Comparison of ENCODE assay signal across 8 mouse cellular contexts in the genomic region with DNA sequence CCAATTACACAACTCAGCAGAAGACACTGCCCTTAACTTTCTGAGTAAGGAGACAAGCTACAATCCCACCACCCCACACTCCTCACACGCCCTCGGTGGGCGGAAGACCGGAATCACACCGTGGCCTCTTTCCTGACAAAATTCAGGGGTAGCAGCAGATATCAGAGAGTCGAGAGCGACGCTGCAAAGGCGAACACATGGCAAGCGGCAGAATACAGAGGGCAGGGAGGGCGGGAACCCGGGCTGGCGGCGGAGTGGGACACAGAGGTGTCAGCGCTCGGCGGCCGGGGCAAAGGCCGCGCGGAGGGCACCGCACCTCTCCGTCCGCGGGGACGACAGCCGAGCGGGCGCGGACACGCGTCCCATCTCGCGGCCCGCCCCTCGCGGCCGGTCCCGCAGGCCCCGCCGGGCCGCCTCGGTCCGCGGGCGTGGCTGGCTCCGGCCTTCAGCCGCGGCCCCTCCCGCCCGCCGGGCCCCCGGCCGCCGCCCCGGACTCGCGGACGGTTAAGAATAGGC. TPM values are rescaled to one million over a fixed set of nuclear protein-coding genes. Genes with fewer than 3 reads are reported as not detected.
DNase-seq lines count a peak whose midpoint lies in the region; ATAC-seq and TF ChIP-seq lines count a peak whose summit lies in the region.

No protein-coding gene starts in this region.

- no peaks in the 10 kb centered on the region for H3K9me3 ChIP-seq in heart, embryonic 16.5 days (replicated peaks; ENCODE audit: control insufficient read depth, low read length)
- H3K9me3 ChIP-seq in liver, embryonic 12.5 days (replicated peaks), result no peaks in the 10 kb centered on the region

- peak overlapping the region; percentile 85 for H3K9ac ChIP-seq in heart, embryonic 16.5 days (ENCODE audit: low read length)
- peak overlapping the region; percentile 93 for H3K9ac ChIP-seq in liver, embryonic 12.5 days

- no peak for TF ChIP-seq POLR2A in myocyte (IDR thresholded peaks at IDR 0.05; ENCODE audit: insufficient read length, low read depth)

- peak; percentile 57 for ATAC-seq in heart, embryonic 16.5 days (replicated peaks; ENCODE audit: extremely low read depth, insufficient read depth, low FRiP score)
- peak; percentile 78 for ATAC-seq in liver, embryonic 12.5 days

- peak overlapping the region; percentile 74 for H3K4me3 ChIP-seq in heart, embryonic 16.5 days (ENCODE audit: low read length)
- peak overlapping the region; percentile 94 for H3K4me3 ChIP-seq in liver, embryonic 12.5 days
- peak overlapping the region; percentile 46 for H3K4me3 ChIP-seq in myocyte

- H3K27ac ChIP-seq in heart, embryonic 16.5 days (ENCODE audit: low read length), result peak overlapping the region; percentile 80
- H3K27ac ChIP-seq in liver, embryonic 12.5 days, result peak overlapping the region; percentile 97

- peak; percentile 47 for DNase-seq in adrenal gland, postnatal 10 days
- no peak for DNase-seq in adrenal gland, adult 8-10 months
- peak; percentile 18 for DNase-seq in urinary bladder, postnatal 14 days (ENCODE audit: low spot score)
- DNase-seq in urinary bladder, postnatal 4 days (ENCODE audit: low spot score in 2 of 2), result no peak
- peak; percentile 63 for DNase-seq in thymus, postnatal 25 days

- no peaks in the 10 kb centered on the region for H3K36me3 ChIP-seq in heart, embryonic 16.5 days (ENCODE audit: control insufficient read depth, insufficient read depth)
- no peaks in the 10 kb centered on the region for H3K36me3 ChIP-seq in liver, embryonic 12.5 days
- H3K36me3 ChIP-seq in myocyte (ENCODE audit: control insufficient read depth, insufficient read depth), result no peaks in the 10 kb centered on the region

- peak overlapping the region; percentile 87 for H3K4me2 ChIP-seq in heart, embryonic 16.5 days (ENCODE audit: low read depth, low read length)
- peak overlapping the region; percentile 79 for H3K4me2 ChIP-seq in liver, embryonic 12.5 days
- H3K4me2 ChIP-seq in myocyte (ENCODE audit: low read depth), result peak overlapping the region; percentile 72

- peak overlapping the region; percentile 90 for H3ac ChIP-seq in myocyte (ENCODE audit: control insufficient read depth, insufficient read length)

- no peaks in the 10 kb centered on the region for H3K27me3 ChIP-seq in heart, embryonic 16.5 days (ENCODE audit: control insufficient read depth, insufficient read depth, low read length)
- H3K27me3 ChIP-seq in liver, embryonic 12.5 days (replicated peaks), result no peaks in the 10 kb centered on the region
- H3K27me3 ChIP-seq in myocyte (ENCODE audit: control insufficient read depth, insufficient read depth, insufficient read length), result no peaks in the 10 kb centered on the region

- H3K4me1 ChIP-seq in heart, embryonic 16.5 days (ENCODE audit: control insufficient read depth, insufficient read depth, low read length), result peaks cover 28% of the 10 kb centered on the region
- peaks cover 72% of the 10 kb centered on the region for H3K4me1 ChIP-seq in liver, embryonic 12.5 days

- peaks cover 50% of the 10 kb centered on the region for H3K79me2 ChIP-seq in myocyte (ENCODE audit: control insufficient read depth, insufficient read depth)

- WGBS in heart, embryonic 16.5 days, result 0% methylated on average over 42 of the region's 59 CpGs
- WGBS in liver, embryonic 12.5 days (ENCODE audit: insufficient replicate concordance), result under 1% methylated on average over 58 of the region's 59 CpGs

TF ChIP-seq in myocyte, 11 proteins besides CTCF, POLR2A, EP300 and RAD21:
- TF ChIP-seq TCF3 (IDR thresholded peaks at IDR 0.05; ENCODE audit: insufficient read length, low read depth), result no peak
- TF ChIP-seq REST (IDR thresholded peaks at IDR 0.05; ENCODE audit: insufficient read depth, insufficient read length), result no peak
- TF ChIP-seq MYOD1 (IDR thresholded peaks at IDR 0.05; ENCODE audit: control insufficient read depth in 1 of 3, insufficient read length in 2 of 3, low read depth in 2 of 3), result no peak
- TF ChIP-seq POLR2AphosphoS2 (IDR thresholded peaks at IDR 0.05; ENCODE audit: insufficient read length, low read depth), result no peak
- no peak for TF ChIP-seq MAX (IDR thresholded peaks at IDR 0.05; ENCODE audit: low read depth)
- TF ChIP-seq CEBPB (IDR thresholded peaks at IDR 0.05; ENCODE audit: insufficient read depth, poor library complexity, severe bottlenecking), result no peak

RNA-seq across cellular contexts. Expression of a gene that starts 0.4 kb away (rescaled TPM):
- 100 to 1,000 TPM; 167 to 181 TPM for total RNA-seq in adrenal gland, postnatal 10 days (2021)
- 100 to 1,000 TPM; 154 to 188 (median 179) TPM for total RNA-seq in adrenal gland, adult 8-10 months (2022)
- polyA plus RNA-seq in heart, embryonic 16.5 days (2015; fragmentation: Nextera tagmentation; extraction: Ambion mirVana), result 80.5 and 98.8 TPM in 2 replicates
- 114 and 122 TPM in 2 replicates for polyA plus RNA-seq in liver, embryonic 12.5 days (2016; fragmentation: Nextera tagmentation; extraction: Ambion mirVana)
- polyA plus RNA-seq in myocyte (2012; fragmentation: generic; extraction: Trizol), result 25.2 TPM

Comparison
In these comparisons a context has a peak if more than half of its experiments do, and no peak if none do; other contexts are left out.
1. DNase-seq: peak in adrenal gland, postnatal 10 days (single experiment), urinary bladder, postnatal 14 days (single experiment) and thymus, postnatal 25 days (single experiment); none in adrenal gland, adult 8-10 months (single experiment) and urinary bladder, postnatal 4 days (0 of 2).
2. Peak in every context shown above with its lines, with median percentiles within 50 percentile points of each other: H3K4me2 ChIP-seq and H3K4me3 ChIP-seq.